Mouse (Mus musculus) cortical plate, adult 2 months (tissue): Measurements from ENCODE around the gene Smarcc2. TPM values are rescaled to one million over a fixed set of nuclear protein-coding genes. Genes with fewer than 3 reads are reported as not detected.

Experiments
- H3K27ac ChIP-seq: fragments of 200-500 bp; 2 replicates; pipeline ENCODE4 v1.5.1; 2012; ENCODE audit warnings: low read length, control low read depth, inconsistent platforms; ENCODE audit not compliant: insufficient read depth
- H3K4me1 ChIP-seq: fragments of 200-500 bp; 2 replicates; pipeline ENCODE4 v1.6.1; 2011; ENCODE audit warnings: low read length; ENCODE audit not compliant: control insufficient read depth, insufficient read depth
- H3K4me3 ChIP-seq: fragments of 200-500 bp; 2 replicates; pipeline ENCODE4 v1.5.1; 2011; ENCODE audit warnings: mild to moderate bottlenecking, low read length, control low read depth; ENCODE audit not compliant: insufficient read depth
- CTCF ChIP-seq: fragments of 200-500 bp; IDR thresholded peaks from 2 replicates; pipeline ENCODE4 v1.5.1; 2011; ENCODE audit warnings: mild to moderate bottlenecking, control low read depth, low read length; ENCODE audit not compliant: insufficient read depth; ENCODE audit errors: extremely low read depth
- POLR2A ChIP-seq: fragments of 200-500 bp; IDR thresholded peaks from 2 replicates; pipeline ENCODE4 v1.6.1; 2011; ENCODE audit warnings: mild to moderate bottlenecking, low read length, control low read depth; ENCODE audit not compliant: insufficient read depth; ENCODE audit errors: extremely low read depth
- polyA plus RNA-seq: library from polyadenylated mRNA; depleted of rRNA; stranded (reverse); fragments of >200 nt; gene quantifications from 2 replicates; pipeline ENCODE4 v1.2.3, GENCODE M21; 2012; rRNA removed

The Smarcc2 gene
- 209 and 223 TPM in 2 replicates for polyA plus RNA-seq

GRCm38 (mm10) chr10:128458719-128459408 lies at the start of gene Smarcc2:
Smarcc2 (plus strand) TSS chr10:128459248.
- peak within 1 kb of the TSS; percentile 86 for H3K4me3 ChIP-seq
- H3K27ac ChIP-seq = peak within 1 kb of the TSS; percentile 80
- TF ChIP-seq POLR2A = no peak
- no peak for TF ChIP-seq CTCF
- H3K4me1 ChIP-seq = peaks cover 8% of the 10 kb centered on the region; the same call in 1 of the 2 replicates

GRCm38 (mm10) chr10:128409692-128410559 lies 49.1 kb upstream of the Smarcc2 start:
- peaks cover 7% of the 10 kb centered on the region; the same call in 1 of the 2 replicates for H3K4me1 ChIP-seq
- TF ChIP-seq POLR2A (peak; percentile 64; the same call in 1 of the 2 replicates), CTCF (peak; percentile 66)
- peak overlapping the region; percentile 78 for H3K4me3 ChIP-seq
- peak overlapping the region; percentile 44; the same call in 1 of the 2 replicates for H3K27ac ChIP-seq

- peak overlapping the region; percentile 78; the same call in 1 of the 2 replicates for H3K4me3 ChIP-seq
- peaks cover 7% of the 10 kb centered on the region; the same call in 1 of the 2 replicates for H3K4me1 ChIP-seq
- no peak for TF ChIP-seq POLR2A
- peak overlapping the region; percentile 44; the same call in 1 of the 2 replicates for H3K27ac ChIP-seq
Measured at GRCm38 (mm10) chr10:128410560-128410845, 48.5 kb upstream of the Smarcc2 start.

GRCm38 (mm10) chr10:128411211-128412054 lies 47.6 kb upstream of the Smarcc2 start, which contains the start of the genes Nabp2 and Rnf41:
Nabp2 (minus strand) TSS chr10:128411492.
Rnf41 (plus strand) TSS chr10:128411657.
- Histone ChIP-seq H3K4me3 (peak within 1 kb of the TSS; percentile 78), H3K27ac (peak within 1 kb of the TSS; percentile 44), H3K4me1 (peaks cover 7% of the 10 kb centered on the region; the same call in 1 of the 2 replicates)
- TF ChIP-seq POLR2A (peak; percentile 96), CTCF (no peak)

- TF ChIP-seq POLR2A (no peak), CTCF (no peak)
- Histone ChIP-seq H3K27ac (0 out of 2 replicates have a peak overlapping the region, but pooled peaks have one; percentile 32), H3K4me3 (peak overlapping the region; percentile 78), H3K4me1 (peaks cover 7% of the 10 kb centered on the region; the same call in 1 of the 2 replicates)
Measured at GRCm38 (mm10) chr10:128412055-128412381, 47.0 kb upstream of the Smarcc2 start.

GRCm38 (mm10) chr10:128412558-128412957 lies 46.5 kb upstream of the Smarcc2 start:
- TF ChIP-seq CTCF = no peak
- TF ChIP-seq POLR2A = no peak
- no peak overlapping the region for H3K27ac ChIP-seq
- peak overlapping the region; percentile 78 for H3K4me3 ChIP-seq
- peaks cover 7% of the 10 kb centered on the region; the same call in 1 of the 2 replicates for H3K4me1 ChIP-seq

- H3K4me3 ChIP-seq = peak overlapping the region; percentile 78; the same call in 1 of the 2 replicates
- H3K4me1 ChIP-seq = peaks cover 7% of the 10 kb centered on the region; the same call in 1 of the 2 replicates
- H3K27ac ChIP-seq = no peak overlapping the region
- TF ChIP-seq CTCF = no peak
- no peak for TF ChIP-seq POLR2A
Measured at GRCm38 (mm10) chr10:128413076-128413475, 46.0 kb upstream of the Smarcc2 start.

- TF ChIP-seq CTCF (no peak), POLR2A (no peak)
- Histone ChIP-seq H3K4me3 (no peak overlapping the region), H3K27ac (no peak overlapping the region), H3K4me1 (peaks cover 7% of the 10 kb centered on the region; the same call in 1 of the 2 replicates)
Measured at GRCm38 (mm10) chr10:128414848-128415247, 44.2 kb upstream of the Smarcc2 start.

GRCm38 (mm10) chr10:128422426-128422825 lies 36.6 kb upstream of the Smarcc2 start:
- TF ChIP-seq CTCF (no peak), POLR2A (no peak)
- Histone ChIP-seq H3K4me3 (no peak overlapping the region), H3K27ac (no peak overlapping the region), H3K4me1 (no peaks in the 10 kb centered on the region)
